Mouse (Mus musculus): ENCODE data around the gene Wnt16.

The Wnt16 gene

DNA sequence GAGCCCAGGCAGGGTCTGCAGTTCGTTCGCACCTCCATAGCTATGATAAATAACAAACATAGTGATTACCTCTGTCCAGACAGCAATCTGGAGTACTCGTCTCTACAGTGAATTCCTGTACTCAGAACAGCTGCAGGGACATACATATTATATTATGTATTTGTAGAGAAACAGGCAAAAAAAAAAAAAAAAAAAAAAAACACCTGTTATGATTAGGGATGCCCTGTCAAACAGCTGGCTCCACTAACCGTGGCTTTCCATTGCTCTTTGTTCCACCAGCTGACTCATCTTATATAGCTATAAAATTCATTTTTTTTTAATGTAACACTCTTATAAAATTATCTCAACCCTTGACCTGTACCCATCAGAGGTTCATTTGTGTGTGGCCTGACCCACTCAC, 38.3 kb downstream of the Wnt16 start:
- DNase-seq: no peak

DNA sequence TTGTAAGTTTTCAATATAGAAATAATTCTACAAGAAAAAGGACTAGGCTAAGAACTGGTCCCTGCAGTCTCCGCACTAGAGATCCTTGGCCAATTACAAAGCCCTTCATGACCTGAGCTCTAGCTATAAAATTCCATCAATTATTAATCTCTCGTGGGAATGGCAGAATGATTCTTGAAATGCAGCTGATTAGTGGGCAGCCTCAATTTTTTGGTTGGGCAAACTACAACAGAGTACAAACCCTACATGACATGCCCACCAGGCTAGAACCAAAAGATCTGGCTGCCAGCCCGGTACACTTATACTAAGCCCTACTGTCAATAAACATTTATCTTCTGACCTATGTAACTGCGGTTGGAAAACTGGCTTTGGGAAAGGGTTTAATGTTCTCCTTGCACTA, 39.1 kb downstream of the Wnt16 start:
- DNase-seq: no peak

DNA sequence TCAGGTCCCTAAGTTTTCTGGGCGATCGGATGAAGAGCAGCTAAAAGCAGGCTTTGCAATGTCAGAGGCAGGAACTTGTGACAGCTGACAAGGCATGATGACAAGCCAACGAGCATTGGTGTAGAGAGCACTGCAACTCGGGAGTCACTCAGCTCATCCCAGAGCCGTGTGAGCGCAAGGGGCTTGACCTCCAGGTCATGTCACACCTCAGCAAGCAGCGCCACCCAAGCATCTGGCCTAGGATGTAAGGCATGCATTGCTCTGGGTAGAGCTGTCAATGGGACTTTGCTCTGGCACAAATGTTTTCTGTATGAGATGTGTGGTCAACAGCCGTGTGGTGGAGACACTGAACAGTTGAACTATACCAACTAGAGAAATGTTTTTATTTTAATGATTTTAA, 39.9 kb downstream of the Wnt16 start:
- no peak for DNase-seq

DNA sequence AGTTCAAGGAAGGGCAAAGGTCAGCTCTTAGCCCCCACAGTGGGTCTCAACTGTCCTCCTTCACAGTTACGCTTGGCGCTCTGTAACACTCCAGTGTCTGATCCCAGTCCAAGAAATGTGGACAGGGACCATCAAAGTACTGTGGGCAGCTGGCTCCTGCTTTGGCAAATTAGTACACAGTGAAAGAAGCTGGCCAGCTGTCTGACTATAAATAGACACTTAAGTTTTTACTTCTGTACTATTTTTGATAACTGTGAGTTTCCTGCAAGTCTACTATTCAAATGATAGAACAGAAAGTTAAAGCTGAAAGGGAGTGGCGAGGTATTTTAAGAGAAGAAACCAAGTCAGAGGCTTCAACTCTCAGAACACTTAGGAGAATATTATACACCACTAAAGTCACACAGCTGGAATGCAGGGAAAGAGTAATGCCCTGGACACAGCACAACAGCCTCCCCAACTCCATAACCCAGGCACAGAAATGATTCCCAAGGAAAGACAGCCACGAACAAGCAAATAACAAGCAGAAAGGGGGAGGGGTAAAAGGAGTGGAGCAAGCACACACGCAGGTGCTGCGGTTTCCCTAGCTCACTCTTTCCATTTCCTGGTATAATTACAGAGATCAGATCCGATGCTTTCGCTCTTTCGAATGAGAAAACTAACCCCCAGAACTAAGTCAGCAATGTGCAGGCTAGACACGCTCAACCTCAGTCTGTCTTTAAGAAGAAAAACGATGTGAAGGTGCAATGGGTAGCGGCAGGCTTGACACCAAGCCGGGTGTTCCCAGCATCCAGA, 42.3 kb downstream of the Wnt16 start:
- DNase-seq: no peak

DNA sequence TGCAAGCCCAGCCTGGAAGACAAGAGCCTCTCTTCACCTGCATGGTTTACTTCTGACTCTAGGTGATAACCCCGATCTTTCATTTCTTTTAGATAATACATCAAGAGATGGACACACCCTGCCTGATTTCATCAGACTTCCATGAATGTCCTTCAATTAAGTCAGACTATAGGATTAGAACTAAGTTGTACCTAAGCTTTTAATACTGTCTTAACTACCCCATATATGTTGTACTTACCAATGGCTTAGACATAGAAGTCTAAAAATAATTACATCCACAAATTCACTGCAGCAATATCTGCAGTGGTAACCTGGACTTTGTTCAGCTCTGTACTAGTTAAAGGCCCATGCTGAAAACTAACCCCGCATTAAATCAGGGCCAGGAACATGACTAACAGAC, 44.5 kb downstream of the Wnt16 start:
- DNase-seq: no peak

DNA sequence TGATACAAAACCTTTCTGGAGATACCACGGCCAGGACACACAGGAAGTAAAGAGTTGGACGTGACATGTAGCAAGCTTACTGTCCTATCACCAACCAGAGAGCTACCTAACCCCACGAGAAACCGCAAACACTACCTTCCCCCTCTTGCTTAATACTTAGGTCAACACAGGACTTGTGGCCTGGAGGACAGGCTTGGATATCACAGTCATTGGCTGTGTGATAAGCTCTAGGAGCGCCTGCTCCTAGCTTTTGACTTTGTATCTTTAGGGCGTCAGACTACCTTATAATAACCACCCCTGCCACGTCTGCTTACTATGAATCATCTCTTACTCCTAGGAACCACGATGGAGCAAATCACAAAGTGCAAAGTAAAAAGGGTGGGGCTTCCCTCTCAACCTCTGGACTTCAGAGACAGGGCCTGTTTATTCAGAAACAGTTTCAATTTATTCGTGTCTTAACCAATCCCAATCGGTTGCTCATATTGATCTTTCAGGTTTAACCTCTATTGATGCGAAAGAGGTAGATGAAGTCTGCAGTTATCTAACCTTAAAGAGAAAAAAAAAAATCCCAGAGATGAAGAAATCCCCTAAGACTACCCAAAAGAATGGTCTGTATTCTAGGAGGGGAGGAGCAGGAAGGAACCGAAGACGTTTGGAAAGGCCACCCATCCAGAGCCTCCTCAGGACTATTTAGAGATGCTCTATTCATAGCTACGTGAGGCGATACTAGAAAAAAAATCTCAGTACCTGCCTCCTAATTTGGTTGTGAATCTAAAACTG, 51.9 kb downstream of the Wnt16 start:
- DNase-seq: no peak

DNA sequence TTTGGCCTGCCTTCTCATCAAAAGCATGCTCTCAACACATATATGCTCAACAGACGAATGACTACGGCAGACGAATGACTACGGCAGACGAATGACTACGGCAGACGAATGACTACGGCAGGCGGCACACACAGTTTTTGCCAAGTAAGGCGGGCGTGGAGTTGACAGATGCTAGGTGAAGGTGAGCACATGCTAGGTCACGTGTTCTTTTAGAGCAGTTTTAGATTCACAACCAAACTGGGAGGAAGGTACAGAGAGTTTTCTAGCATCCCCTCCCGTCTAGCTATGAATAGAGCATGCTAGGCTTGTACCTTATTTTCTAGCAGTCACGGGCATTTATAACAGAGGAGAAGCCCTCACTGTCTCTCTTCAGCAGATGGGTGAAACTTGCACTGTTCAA, 52.8 kb downstream of the Wnt16 start:
- no peak for DNase-seq

DNA sequence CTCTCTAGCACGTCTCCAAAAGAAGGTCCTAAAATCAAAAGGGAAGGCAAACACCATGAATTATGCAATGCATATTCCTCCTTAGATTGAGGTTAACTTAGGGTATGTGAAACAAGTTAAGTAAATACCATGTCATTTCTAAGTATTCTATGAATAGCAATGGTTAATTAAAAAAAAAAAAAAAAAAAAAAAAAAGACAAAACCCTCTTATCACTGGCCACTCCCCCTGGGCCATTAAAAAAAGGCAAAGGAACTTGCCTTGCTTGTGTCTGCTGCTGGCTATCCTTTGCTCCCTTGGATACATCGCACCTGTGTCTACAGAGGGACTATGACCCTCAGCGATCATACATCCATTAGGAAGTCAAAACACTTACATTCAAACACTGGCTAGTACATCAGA, 55.3 kb downstream of the Wnt16 start:
- DNase-seq: no peak

DNA sequence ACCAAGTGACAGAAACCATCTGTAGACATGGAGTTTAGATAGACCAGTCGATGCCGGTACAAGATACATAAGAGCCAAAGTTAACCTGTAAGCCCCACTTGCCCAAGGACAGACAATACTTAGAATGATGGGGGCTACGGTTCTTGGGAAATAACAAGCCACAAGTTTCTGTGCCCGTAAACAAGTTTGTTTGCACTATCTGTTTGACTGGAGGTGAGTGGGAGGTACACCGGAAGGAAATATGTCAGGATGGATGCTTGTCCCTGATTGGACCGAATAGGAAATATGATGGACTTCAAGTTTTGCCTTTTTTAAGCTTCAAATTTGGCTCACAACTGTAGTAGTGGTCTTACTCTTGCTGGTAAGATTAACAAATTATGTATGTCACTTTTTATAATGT, 55.7 kb downstream of the Wnt16 start:
- DNase-seq: no peak

DNA sequence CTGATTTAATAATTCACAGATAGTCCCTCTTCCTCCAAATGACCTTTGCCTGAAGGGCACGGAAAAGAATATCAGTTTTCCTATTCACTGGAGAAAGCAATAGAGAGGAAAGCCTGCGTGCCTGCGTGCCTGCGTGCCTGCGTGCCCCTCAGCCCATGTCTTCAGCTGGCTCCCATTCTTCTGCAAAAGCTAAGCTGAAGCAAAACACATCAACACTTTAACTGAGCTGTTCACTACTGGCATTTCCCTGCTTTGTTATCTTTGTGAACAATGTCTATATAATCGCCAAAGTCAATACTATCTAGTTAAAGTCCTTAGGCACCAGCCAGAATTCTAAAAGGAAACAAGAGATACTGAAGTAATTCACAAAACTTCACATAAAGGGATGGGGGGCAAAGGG, 56.4 kb downstream of the Wnt16 start:
- DNase-seq: no peak

DNA sequence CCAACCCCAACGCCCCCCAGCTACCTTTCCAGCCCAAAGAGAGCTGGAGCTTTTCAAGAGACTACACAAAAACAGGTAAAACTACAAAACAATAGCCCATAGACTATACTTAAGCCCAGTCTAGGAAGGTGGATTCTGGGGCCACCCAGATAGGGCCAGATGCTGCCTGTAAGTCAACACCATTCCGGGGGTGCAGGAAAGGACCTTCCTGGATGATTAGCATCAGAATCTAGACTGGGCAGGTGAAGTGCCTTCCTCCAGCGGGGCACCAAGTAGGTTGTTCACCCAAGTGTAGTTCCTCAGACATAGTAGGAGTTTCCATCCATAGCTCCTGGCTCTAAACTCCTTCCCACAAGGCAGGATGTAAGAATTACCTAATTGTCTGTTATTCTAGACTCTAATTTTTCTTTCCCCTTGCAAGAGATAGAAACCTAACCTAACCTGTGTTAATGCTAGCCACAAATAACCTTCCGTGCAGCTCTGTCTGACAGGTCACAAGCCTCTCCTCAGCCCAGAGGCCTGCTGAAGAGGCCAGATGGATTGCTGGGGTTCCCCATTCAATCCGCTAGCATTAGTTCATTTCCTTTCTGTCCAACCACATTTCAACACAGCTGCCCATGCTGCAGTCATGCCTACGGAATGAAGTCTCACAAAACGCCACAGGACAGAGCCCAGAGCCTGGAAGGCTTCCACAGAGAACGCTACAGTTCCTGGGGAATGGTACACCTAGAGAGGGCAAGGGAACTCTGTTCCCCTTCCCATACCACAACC, 59.3 kb downstream of the Wnt16 start:
- DNase-seq: no peak

All from cerebellum, postnatal 36 days (tissue).